Mouse (Mus musculus) thymus, adult 2 months (tissue): Measurements from ENCODE around the gene Thegl. TPM values are rescaled to one million over a fixed set of nuclear protein-coding genes. Genes with fewer than 3 reads are reported as not detected.

Experiments used
- DNase-seq: peaks from one replicate; pipeline ENCODE4 v3.0.0; 2021
- H3K27ac ChIP-seq: fragments of 200-500 bp; 2 replicates; pipeline ENCODE4 v1.5.1; 2012; ENCODE audit warnings: low read length, control low read depth; ENCODE audit not compliant: control insufficient read depth, insufficient read depth
- H3K27me3 ChIP-seq: fragments of 200-500 bp; 2 replicates; pipeline ENCODE4 v1.6.1; 2012; ENCODE audit warnings: mild to moderate bottlenecking, low read length, moderate library complexity, mixed read lengths; ENCODE audit not compliant: control insufficient read depth, insufficient read depth
- H3K36me3 ChIP-seq: fragments of 200-500 bp; 2 replicates; pipeline ENCODE4 v1.6.1; 2012; ENCODE audit warnings: mild to moderate bottlenecking, low read length, moderate library complexity; ENCODE audit not compliant: control insufficient read depth, insufficient read depth
- H3K4me1 ChIP-seq: fragments of 200-500 bp; replicated peaks from 2 replicates; pipeline ENCODE4 v1.6.1; 2012; ENCODE audit warnings: low read length; ENCODE audit not compliant: control insufficient read depth, insufficient read depth
- H3K4me3 ChIP-seq: fragments of 200-500 bp; 2 replicates; pipeline ENCODE4 v1.5.1; 2012; ENCODE audit warnings: mild to moderate bottlenecking, low read length, control low read depth, moderate library complexity; ENCODE audit not compliant: control insufficient read depth, insufficient read depth
- CTCF ChIP-seq: fragments of 200-500 bp; IDR thresholded peaks from 2 replicates; pipeline ENCODE4 v1.5.1; 2012; ENCODE audit warnings: mild to moderate bottlenecking, control low read depth, low read length, moderate library complexity, borderline replicate concordance; ENCODE audit not compliant: control insufficient read depth, poor library complexity, insufficient read depth; ENCODE audit errors: extremely low read depth
- POLR2A ChIP-seq: fragments of 200-500 bp; IDR thresholded peaks from 2 replicates; pipeline ENCODE4 v1.6.1; 2012; ENCODE audit warnings: mild to moderate bottlenecking, low read length, control low read depth, moderate library complexity; ENCODE audit not compliant: control insufficient read depth, poor library complexity, insufficient read depth; ENCODE audit errors: extremely low read depth
- WGBS: fragments of 180-500 bp; shearing (Covaris S2); methylation state at CpG from one replicate; pipeline ENCODE4 v1.1.7; 2018; 5-methylcytosine and 5-hydroxymethylcytosine counted together
- polyA plus RNA-seq: library from polyadenylated mRNA; depleted of rRNA; stranded (reverse); fragments of >200 nt; gene quantifications from 2 replicates; pipeline ENCODE4 v1.2.3, GENCODE M21; 2012

Thegl gene
- polyA plus RNA-seq, 1 experiment: not detected

- Histone ChIP-seq H3K36me3 (no peaks in the 10 kb centered on the region), H3K4me1 (peaks cover 3% of the 10 kb centered on the region; the same call in 1 of the 2 replicates), H3K27ac (no peak overlapping the region), H3K27me3 (no peaks in the 10 kb centered on the region), H3K4me3 (no peak overlapping the region)
- DNase-seq: peak; percentile 63
- TF ChIP-seq CTCF (peak; percentile 65; the same call in 1 of the 2 replicates), POLR2A (no peak)
- 36% methylated on average over 1 of the region's 1 CpGs for WGBS
Measured at GRCm38 (mm10) chr5:77089294-77089693, 73.5 kb downstream of the Thegl start.

DNA sequence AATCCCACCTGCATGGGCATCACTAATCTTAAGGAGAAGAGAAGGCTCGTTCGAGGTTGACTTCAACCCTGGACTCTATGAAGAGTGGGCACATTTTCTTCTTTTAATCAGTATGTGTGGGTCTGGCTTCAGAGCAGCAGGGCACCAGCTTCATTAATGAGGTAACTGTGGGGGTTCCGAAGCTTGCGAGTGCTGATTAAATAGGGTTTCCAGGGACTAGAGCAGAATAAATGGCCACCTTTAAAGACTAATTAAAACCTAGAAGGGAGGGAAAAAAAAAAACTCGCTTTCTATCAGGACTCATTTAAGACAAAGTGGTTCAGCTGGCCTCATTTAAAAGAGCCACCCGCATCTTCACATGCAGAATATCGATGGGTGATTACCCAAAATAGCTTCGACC, 74.1 kb downstream of the Thegl start:
- no peak for TF ChIP-seq CTCF
- no peak for TF ChIP-seq POLR2A
- no peaks in the 10 kb centered on the region for H3K36me3 ChIP-seq
- H3K27ac ChIP-seq: no peak overlapping the region
- H3K4me3 ChIP-seq: no peak overlapping the region
- no peaks in the 10 kb centered on the region for H3K27me3 ChIP-seq
- 94% methylated on average over 8 of the region's 8 CpGs for WGBS
- H3K4me1 ChIP-seq: peaks cover 9% of the 10 kb centered on the region; the same call in 1 of the 2 replicates
- no peak for DNase-seq

DNA sequence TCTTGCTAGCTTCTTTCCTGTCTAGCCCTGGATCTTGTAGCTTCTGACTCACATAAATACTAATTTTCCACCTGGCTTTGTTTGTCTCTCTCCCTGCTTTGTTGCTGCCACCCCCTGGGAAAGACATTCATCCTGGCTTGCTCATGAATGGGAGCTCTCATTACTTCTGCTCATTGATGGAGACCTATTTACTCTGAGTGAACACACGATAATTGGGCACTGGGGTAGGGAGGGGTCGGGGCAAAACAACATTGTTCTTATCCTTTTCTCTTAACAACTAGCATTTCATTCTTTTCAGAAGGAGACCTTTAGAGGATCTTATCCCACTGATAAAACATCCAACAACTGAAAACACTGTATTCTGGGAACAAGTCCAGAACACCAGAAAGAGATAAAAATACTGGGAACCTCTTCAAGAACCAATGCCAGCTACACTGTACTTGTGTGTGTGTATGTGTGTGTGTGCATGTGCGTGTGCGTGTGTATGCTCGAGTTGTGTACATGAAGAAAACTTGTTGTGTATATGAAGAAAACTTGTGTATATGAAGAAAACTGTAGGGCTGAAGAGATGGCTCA, 74.8 kb downstream of the Thegl start:
- H3K27ac ChIP-seq: no peak overlapping the region
- 93% methylated on average over 5 of the region's 5 CpGs for WGBS
- DNase-seq: no peak
- H3K36me3 ChIP-seq: no peaks in the 10 kb centered on the region
- 0 out of 2 replicates have a peak, but pooled peaks cover 2% of the 10 kb centered on the region for H3K27me3 ChIP-seq
- TF ChIP-seq POLR2A: no peak
- TF ChIP-seq CTCF: no peak
- H3K4me1 ChIP-seq: peaks cover 12% of the 10 kb centered on the region; the same call in 1 of the 2 replicates
- no peak overlapping the region for H3K4me3 ChIP-seq

DNA sequence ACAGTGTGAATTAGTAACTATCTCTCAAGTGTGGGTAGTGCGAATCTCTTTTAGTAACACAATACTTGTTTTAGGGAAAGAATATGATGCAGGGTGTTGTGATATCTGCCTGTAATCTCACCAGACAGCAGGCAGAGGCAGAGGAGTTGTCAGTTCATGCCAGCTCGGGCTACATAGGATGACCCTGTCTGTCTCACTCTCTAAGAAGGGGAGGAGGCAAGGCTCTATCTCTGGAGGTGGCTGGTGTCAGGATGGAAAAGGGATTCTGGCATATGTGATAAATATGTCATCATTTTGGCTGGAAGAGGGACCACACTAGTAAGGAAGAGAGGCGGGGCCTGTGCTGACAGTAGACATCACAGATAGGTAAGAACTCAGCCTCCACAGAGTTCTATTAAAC, 76.1 kb downstream of the Thegl start:
- Histone ChIP-seq H3K4me3 (no peak overlapping the region), H3K36me3 (no peaks in the 10 kb centered on the region), H3K27me3 (0 out of 2 replicates have a peak, but pooled peaks cover 2% of the 10 kb centered on the region), H3K27ac (no peak overlapping the region), H3K4me1 (peaks cover 14% of the 10 kb centered on the region; the same call in 1 of the 2 replicates)
- TF ChIP-seq CTCF (no peak), POLR2A (no peak)
- 92% methylated on average over 3 of the region's 3 CpGs for WGBS
- DNase-seq: no peak

- H3K4me3 ChIP-seq: no peak overlapping the region
- H3K36me3 ChIP-seq: no peaks in the 10 kb centered on the region
- WGBS: 28% methylated on average over 5 of the region's 5 CpGs
- TF ChIP-seq POLR2A: no peak
- no peak for TF ChIP-seq CTCF
- H3K27ac ChIP-seq: no peak overlapping the region
- H3K4me1 ChIP-seq: peaks cover 14% of the 10 kb centered on the region; the same call in 1 of the 2 replicates
- H3K27me3 ChIP-seq: 0 out of 2 replicates have a peak, but pooled peaks cover 2% of the 10 kb centered on the region
- DNase-seq: no peak
Measured at GRCm38 (mm10) chr5:77092531-77092930, 76.7 kb downstream of the Thegl start.

DNA sequence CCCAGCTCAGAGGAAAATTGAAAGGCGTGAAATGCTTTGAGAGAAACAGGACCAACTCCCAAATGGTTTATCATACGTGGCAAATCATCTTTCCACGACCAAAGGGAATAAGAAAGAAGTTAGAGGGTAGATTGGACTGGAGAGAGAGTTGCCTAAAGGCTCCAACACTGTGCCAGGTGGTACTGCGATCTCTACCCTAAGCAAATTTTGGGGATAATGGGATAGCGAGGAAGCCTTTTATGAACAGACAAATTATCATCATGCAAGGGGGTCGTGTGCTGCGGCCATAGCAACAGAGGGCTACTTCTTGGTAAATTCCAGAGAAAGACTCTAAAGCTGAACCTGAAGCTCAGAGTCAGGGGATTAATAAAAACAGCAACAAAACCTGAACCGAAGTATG, 78.1 kb downstream of the Thegl start:
- Histone ChIP-seq H3K36me3 (no peaks in the 10 kb centered on the region), H3K27me3 (0 out of 2 replicates have a peak, but pooled peaks cover 2% of the 10 kb centered on the region), H3K4me1 (peaks cover 14% of the 10 kb centered on the region; the same call in 1 of the 2 replicates), H3K4me3 (no peak overlapping the region), H3K27ac (no peak overlapping the region)
- WGBS: 74% methylated on average over 8 of the region's 8 CpGs
- no peak for DNase-seq
- no peak for TF ChIP-seq CTCF
- TF ChIP-seq POLR2A: no peak
